Mouse (Mus musculus): ENCODE measurements at regions not wholly inside any gene's neighbourhood (a gene's known extent, or its start where the extent isn't known, plus 50 kb on each side); places are given as distances from the start of the nearest gene placed in this dataset.

DNA sequence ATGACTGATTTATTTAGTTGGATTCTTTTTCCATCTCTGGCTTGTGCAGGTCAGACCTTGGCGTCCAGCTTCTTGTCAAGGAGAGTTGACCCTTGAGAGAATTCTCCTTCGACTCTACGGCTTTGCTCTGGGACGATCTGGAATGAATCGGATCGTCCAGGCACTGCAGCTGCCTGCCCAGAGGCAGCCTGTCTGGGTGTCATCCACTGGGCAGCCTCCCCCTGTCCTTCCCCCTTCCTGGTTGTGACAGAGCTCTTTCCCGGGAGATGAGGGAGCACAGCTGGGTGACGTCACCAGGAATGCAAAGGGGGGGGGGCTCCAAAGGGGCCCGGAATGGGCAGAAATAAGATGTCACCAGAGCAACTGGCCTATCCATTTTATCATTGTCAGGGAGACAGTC is 101.9 kb downstream of the Gm525 start:
- H3K9ac ChIP-seq (ENCODE audit: low read depth, low read length), result no peak overlapping the region
- WGBS, result 13% methylated on average over 9 of the region's 9 CpGs
- H3K4me2 ChIP-seq (ENCODE audit: low read length), result no peak overlapping the region
- no peaks in the 10 kb centered on the region for H3K9me3 ChIP-seq (ENCODE audit: control insufficient read depth, low read length)
- H3K27ac ChIP-seq (ENCODE audit: low read depth, low read length), result no peak overlapping the region
- H3K4me3 ChIP-seq (ENCODE audit: low read length), result no peak overlapping the region
- ATAC-seq, result no peak
- no peaks in the 10 kb centered on the region for H3K4me1 ChIP-seq (ENCODE audit: control insufficient read depth, insufficient read depth, low read depth, low read length)
- H3K27me3 ChIP-seq (replicated peaks; ENCODE audit: control insufficient read depth, insufficient read depth, low read length), result no peaks in the 10 kb centered on the region
- no peaks in the 10 kb centered on the region for H3K36me3 ChIP-seq (ENCODE audit: control insufficient read depth, insufficient read depth, low read length)

DNA sequence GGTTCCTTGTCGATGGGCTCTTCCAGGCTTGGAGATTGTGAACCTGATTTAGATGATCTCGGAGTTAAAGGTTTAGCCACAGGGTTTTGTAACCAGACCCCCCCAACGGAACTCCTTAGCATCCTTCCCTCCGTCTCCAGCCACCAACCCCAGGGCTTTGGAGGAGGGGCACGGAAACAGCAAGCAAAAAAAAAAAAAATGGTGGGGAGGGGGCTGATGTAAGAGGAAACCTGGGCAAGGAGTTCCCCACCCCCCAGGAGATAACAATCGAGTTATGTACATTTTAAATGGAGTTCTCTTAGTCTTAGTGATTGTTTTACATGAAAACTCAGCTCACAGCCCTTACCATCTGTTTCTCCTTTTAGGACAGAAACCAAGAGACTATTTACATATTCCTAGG is 101.3 kb downstream of the Gm525 start:
- no peaks in the 10 kb centered on the region for H3K4me1 ChIP-seq (ENCODE audit: control insufficient read depth, insufficient read depth, low read depth, low read length)
- H3K27ac ChIP-seq (ENCODE audit: low read depth, low read length), result no peak overlapping the region
- H3K36me3 ChIP-seq (ENCODE audit: control insufficient read depth, insufficient read depth, low read length), result no peaks in the 10 kb centered on the region
- H3K27me3 ChIP-seq (replicated peaks; ENCODE audit: control insufficient read depth, insufficient read depth, low read length), result no peaks in the 10 kb centered on the region
- H3K4me2 ChIP-seq (ENCODE audit: low read length), result no peak overlapping the region
- no peak overlapping the region for H3K4me3 ChIP-seq (ENCODE audit: low read length)
- WGBS, result 46% methylated on average over 6 of the region's 6 CpGs
- no peaks in the 10 kb centered on the region for H3K9me3 ChIP-seq (ENCODE audit: control insufficient read depth, low read length)
- H3K9ac ChIP-seq (ENCODE audit: low read depth, low read length), result no peak overlapping the region
- ATAC-seq, result no peak

DNA sequence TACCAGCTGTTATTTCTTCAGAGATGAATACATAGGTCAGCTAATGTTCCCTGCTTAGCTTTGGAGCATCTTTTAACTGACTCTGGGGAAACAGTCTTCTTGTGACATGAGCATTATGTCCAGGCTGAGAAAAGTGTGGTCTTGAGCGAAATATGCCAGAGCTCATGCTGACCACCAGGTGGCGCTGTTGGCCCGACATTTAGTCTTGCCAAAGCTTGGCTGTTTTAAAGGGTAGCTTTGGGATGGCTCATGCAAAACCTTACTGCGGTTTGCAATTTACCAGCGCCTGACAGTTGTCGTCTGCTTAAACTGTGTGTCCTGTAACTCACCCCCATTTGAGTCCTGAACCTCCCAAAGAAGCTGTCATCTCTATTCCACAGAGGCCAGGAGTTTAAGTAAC is 91.6 kb downstream of the Gm525 start:
- Histone ChIP-seq H3K4me3 (ENCODE audit: low read length) (no peak overlapping the region), H3K9ac (ENCODE audit: low read depth, low read length) (no peak overlapping the region), H3K27ac (ENCODE audit: low read depth, low read length) (no peak overlapping the region), H3K4me2 (ENCODE audit: low read length) (no peak overlapping the region), H3K4me1 (ENCODE audit: control insufficient read depth, insufficient read depth, low read depth, low read length) (no peaks in the 10 kb centered on the region), H3K9me3 (ENCODE audit: control insufficient read depth, low read length) (no peaks in the 10 kb centered on the region), H3K27me3 (replicated peaks; ENCODE audit: control insufficient read depth, insufficient read depth, low read length) (no peaks in the 10 kb centered on the region), H3K36me3 (ENCODE audit: control insufficient read depth, insufficient read depth, low read length) (no peaks in the 10 kb centered on the region)
- peak; percentile 64; the same call in 1 of the 2 replicates for ATAC-seq
- WGBS, result 12% methylated on average over 6 of the region's 6 CpGs

DNA sequence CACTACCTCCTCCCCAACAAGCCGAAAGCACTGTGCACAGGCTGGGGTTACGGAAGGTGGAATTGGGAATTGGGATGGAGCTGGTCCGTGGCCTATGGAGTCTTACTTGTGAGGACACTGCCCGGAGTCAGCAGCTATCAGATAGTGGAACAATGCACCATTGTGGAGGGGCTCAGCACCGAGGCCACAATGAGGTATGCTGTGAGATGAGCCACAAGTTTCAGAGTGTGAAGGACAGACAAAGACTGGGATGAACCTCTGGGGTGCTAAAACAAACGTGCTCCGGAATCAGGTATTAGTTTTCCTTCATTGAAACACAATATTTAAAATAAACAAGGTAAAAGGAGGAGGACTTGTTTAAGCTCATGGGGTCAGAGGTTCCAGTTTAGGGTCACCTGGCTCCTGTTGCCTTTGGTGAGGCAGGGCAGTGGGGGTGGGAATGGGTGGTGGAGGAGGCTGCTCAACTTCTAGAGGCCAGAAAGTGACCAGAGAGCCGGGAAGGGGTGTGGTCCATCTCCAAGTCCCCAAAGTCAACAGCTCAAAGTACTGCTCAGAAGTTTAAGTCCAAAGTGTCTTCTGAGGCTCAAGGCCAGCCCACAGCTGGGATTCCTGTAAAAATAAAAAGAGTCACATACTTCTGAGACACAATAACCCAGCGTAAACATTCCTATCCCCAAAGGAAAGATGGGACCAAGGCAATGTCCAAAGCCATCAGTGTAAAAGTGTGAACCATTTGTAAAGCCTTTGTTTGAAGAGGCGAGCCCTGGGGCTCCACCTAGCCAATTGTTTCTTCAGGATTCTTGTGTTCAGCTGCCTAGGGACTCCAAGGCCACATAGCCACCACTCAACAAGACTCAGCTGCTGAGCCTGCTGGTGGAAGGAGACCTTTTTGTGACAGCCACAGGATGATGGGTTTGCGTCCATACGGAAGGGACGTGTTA is 80.1 kb downstream of the Gm525 start:
- Histone ChIP-seq H3K27me3 (replicated peaks; ENCODE audit: control insufficient read depth, insufficient read depth, low read length) (no peaks in the 10 kb centered on the region), H3K4me3 (ENCODE audit: low read length) (no peak overlapping the region), H3K9ac (ENCODE audit: low read depth, low read length) (no peak overlapping the region), H3K9me3 (ENCODE audit: control insufficient read depth, low read length) (no peaks in the 10 kb centered on the region), H3K4me2 (ENCODE audit: low read length) (no peak overlapping the region), H3K27ac (ENCODE audit: low read depth, low read length) (no peak overlapping the region), H3K4me1 (ENCODE audit: control insufficient read depth, insufficient read depth, low read depth, low read length) (no peaks in the 10 kb centered on the region), H3K36me3 (ENCODE audit: control insufficient read depth, insufficient read depth, low read length) (no peaks in the 10 kb centered on the region)
- ATAC-seq, result no peak
- WGBS, result 82% methylated on average over 13 of the region's 13 CpGs

DNA sequence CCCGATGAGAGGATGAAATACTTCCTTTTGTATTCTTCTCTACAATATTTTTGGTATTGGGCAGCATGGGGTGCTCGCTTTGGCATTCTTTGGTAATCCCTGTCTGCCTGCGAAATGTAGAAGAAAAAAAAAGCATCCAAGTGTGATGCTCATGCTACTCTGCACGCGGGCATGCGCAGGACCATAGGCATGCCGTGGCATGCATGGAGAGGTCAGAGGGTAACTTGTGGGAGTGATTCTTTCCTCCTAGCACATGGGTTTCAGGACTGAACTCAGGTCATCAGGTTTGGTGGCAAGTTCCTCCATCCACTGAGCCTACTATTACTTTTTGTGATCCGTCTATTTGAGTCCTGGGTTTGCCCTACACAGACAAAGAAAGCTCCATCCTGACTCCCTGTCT is 74.3 kb downstream of the Gm525 start:
- H3K36me3 ChIP-seq (ENCODE audit: control insufficient read depth, insufficient read depth, low read length), result no peaks in the 10 kb centered on the region
- no peak overlapping the region for H3K27ac ChIP-seq (ENCODE audit: low read depth, low read length)
- H3K9me3 ChIP-seq (ENCODE audit: control insufficient read depth, low read length), result no peaks in the 10 kb centered on the region
- no peaks in the 10 kb centered on the region; the same call in 1 of the 2 replicates for H3K4me1 ChIP-seq (ENCODE audit: control insufficient read depth, insufficient read depth, low read depth, low read length)
- ATAC-seq, result no peak
- H3K9ac ChIP-seq (ENCODE audit: low read depth, low read length), result no peak overlapping the region
- 92% methylated on average over 8 of the region's 8 CpGs for WGBS
- no peak overlapping the region for H3K4me2 ChIP-seq (ENCODE audit: low read length)
- H3K4me3 ChIP-seq (ENCODE audit: low read length), result no peak overlapping the region
- H3K27me3 ChIP-seq (replicated peaks; ENCODE audit: control insufficient read depth, insufficient read depth, low read length), result no peaks in the 10 kb centered on the region

DNA sequence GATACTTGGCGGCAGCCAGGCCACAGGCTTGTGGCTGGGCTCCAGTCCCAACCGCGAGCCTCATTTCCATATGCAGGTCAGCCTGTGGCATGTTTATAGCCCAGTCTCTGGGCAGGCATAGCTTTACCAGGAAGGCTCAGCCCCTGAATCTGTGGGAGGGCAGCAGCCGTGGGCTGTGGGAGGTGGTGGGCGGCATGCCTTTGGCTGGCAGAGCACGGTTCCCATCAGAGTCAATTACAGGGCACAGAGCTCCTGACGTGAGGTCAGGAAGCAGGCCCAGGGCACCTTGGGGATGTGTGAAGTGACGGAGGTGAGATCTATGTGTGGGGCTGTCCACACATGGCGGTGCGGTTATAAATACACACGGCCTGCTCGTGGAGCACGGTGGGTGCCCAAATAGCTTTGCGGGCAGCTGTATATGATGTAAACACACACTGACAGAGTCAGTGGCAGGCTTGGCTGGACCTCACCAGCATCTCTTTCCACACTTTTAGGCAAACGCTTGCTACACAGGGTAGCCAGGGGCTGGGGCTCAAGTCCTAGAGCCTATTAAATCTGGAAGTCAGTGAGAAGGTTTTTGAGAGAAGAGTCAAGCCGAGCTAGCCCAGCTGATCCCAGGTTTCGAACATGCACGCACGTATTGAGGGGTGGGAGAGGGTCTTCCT is 71.8 kb downstream of the Gm525 start:
- Histone ChIP-seq H3K9ac (ENCODE audit: low read depth, low read length) (no peak overlapping the region), H3K36me3 (ENCODE audit: control insufficient read depth, insufficient read depth, low read length) (no peaks in the 10 kb centered on the region), H3K27ac (ENCODE audit: low read depth, low read length) (no peak overlapping the region), H3K27me3 (replicated peaks; ENCODE audit: control insufficient read depth, insufficient read depth, low read length) (no peaks in the 10 kb centered on the region), H3K4me2 (ENCODE audit: low read length) (no peak overlapping the region), H3K4me1 (ENCODE audit: control insufficient read depth, insufficient read depth, low read depth, low read length) (no peaks in the 10 kb centered on the region; the same call in 1 of the 2 replicates), H3K4me3 (ENCODE audit: low read length) (no peak overlapping the region), H3K9me3 (ENCODE audit: control insufficient read depth, low read length) (no peaks in the 10 kb centered on the region)
- WGBS, result 57% methylated on average over 19 of the region's 19 CpGs
- ATAC-seq, result peak; percentile 24; the same call in 1 of the 2 replicates

DNA sequence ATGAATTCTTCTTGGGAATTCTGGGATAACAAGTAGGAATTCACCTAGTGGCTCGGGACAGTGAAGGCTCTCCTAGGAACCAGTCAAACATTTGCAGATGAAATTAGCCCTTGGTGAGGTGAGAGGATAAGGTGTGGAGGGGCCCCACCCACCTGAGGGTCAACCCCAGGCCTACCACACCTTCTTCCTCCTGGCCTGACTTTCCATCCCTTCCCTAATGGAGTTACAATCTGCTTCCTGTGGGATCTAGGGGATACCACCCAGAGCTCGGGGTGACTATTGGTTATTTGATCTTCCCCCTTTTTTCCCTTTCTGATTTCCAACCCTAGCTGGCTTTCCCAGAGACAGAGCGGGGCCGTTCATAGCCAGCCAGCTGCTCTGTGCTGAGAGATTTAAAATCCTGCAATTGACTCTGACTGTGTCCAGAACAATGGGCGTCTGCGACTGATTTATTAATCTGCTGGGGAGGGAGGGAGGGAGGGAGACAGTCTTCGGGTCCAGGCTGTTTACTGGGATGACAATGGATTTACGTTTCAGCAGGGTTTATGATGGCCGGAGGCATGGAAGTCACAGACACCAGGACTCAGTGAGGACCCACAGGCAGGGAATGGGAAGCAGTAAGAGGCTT is 69.0 kb downstream of the Gm525 start:
- Histone ChIP-seq H3K27me3 (replicated peaks; ENCODE audit: control insufficient read depth, insufficient read depth, low read length) (no peaks in the 10 kb centered on the region), H3K4me1 (ENCODE audit: control insufficient read depth, insufficient read depth, low read depth, low read length) (no peaks in the 10 kb centered on the region; the same call in 1 of the 2 replicates), H3K9ac (ENCODE audit: low read depth, low read length) (no peak overlapping the region), H3K27ac (ENCODE audit: low read depth, low read length) (no peak overlapping the region), H3K36me3 (ENCODE audit: control insufficient read depth, insufficient read depth, low read length) (no peaks in the 10 kb centered on the region), H3K4me2 (ENCODE audit: low read length) (no peak overlapping the region), H3K4me3 (ENCODE audit: low read length) (no peak overlapping the region), H3K9me3 (ENCODE audit: control insufficient read depth, low read length) (no peaks in the 10 kb centered on the region)
- WGBS, result 28% methylated on average over 9 of the region's 9 CpGs
- ATAC-seq, result no peak
